Mouse (Mus musculus): ENCODE measurements around the gene Pdss2. TPM values are rescaled to one million over a fixed set of nuclear protein-coding genes. Genes with fewer than 3 reads are reported as not detected.

Gene Pdss2
- total RNA-seq, 2 experiments from 2014 or later = 17.8 to 20.1 TPM

- DNase-seq = no peak
These were observed 219.9 kb downstream of the Pdss2 start for GRCm38 (mm10) chr10:43440981-43441740.

- DNase-seq = no peak
These were observed 227.4 kb downstream of the Pdss2 start for GRCm38 (mm10) chr10:43448656-43449055.

- DNase-seq = peak; percentile 58
These were observed 230.8 kb downstream of the Pdss2 start for GRCm38 (mm10) chr10:43451848-43452662.

GRCm38 (mm10) chr10:43452663-43452996 is 231.3 kb downstream of the Pdss2 start:
- no peak for DNase-seq

GRCm38 (mm10) chr10:43454219-43454618 is 232.9 kb downstream of the Pdss2 start:
- no peak for DNase-seq

- no peak for DNase-seq
These were observed 233.4 kb downstream of the Pdss2 start for GRCm38 (mm10) chr10:43454671-43455070.

GRCm38 (mm10) chr10:43462821-43463220 is 241.5 kb downstream of the Pdss2 start:
- DNase-seq = no peak

- DNase-seq = no peak
These were observed 241.9 kb downstream of the Pdss2 start for GRCm38 (mm10) chr10:43463227-43463626.

- no peak for DNase-seq
These were observed 244.9 kb downstream of the Pdss2 start for GRCm38 (mm10) chr10:43466223-43466622.

- no peak for DNase-seq
These were observed 246.4 kb downstream of the Pdss2 start for GRCm38 (mm10) chr10:43467659-43468058.

- no peak for DNase-seq
These were observed 247.0 kb downstream of the Pdss2 start for GRCm38 (mm10) chr10:43468293-43468692.

GRCm38 (mm10) chr10:43475376-43475775 is 254.1 kb downstream of the Pdss2 start:
- no peak for DNase-seq

- DNase-seq = no peak
These were observed 256.2 kb downstream of the Pdss2 start for GRCm38 (mm10) chr10:43477459-43477858.

GRCm38 (mm10) chr10:43477865-43478681 is 256.8 kb downstream of the Pdss2 start:
- peak; percentile 52 for DNase-seq

GRCm38 (mm10) chr10:43478751-43479435 is 257.6 kb downstream of the Pdss2 start, which contains the start of gene Bend3:
Gene Bend3, plus strand, starts transcription at chr10:43478831.
- DNase-seq = peak; percentile 49

- DNase-seq = peak; percentile 91
These were observed 258.3 kb downstream of the Pdss2 start for GRCm38 (mm10) chr10:43479436-43480157.

GRCm38 (mm10) chr10:43480227-43480849 is 259.1 kb downstream of the Pdss2 start:
- DNase-seq = no peak

- DNase-seq = no peak
These were observed 259.9 kb downstream of the Pdss2 start for GRCm38 (mm10) chr10:43481179-43481578.

GRCm38 (mm10) chr10:43482021-43482420 is 260.7 kb downstream of the Pdss2 start:
- DNase-seq = no peak

GRCm38 (mm10) chr10:43483426-43483995 is 262.2 kb downstream of the Pdss2 start:
- DNase-seq = peak; percentile 58

Data from gastrocnemius, postnatal 25 days (tissue).